Mouse (Mus musculus): ENCODE results near the gene Ccdc65.

- TF ChIP-seq HCFC1 (IDR thresholded peaks at IDR 0.05; ENCODE audit: borderline replicate concordance, insufficient read depth, low read length) (no peak), ZNF384 (IDR thresholded peaks at IDR 0.05; ENCODE audit: low read depth, low read length) (no peak), MAFK (IDR thresholded peaks at IDR 0.05; ENCODE audit: insufficient read depth, low read depth, low read length) (no peak), CHD2 (IDR thresholded peaks at IDR 0.05; ENCODE audit: low read depth, low read length) (no peak)
These were observed 15.8 kb upstream of the Ccdc65 start for GRCm38 (mm10) chr15:98692171-98692715.
